In the genomic region with DNA sequence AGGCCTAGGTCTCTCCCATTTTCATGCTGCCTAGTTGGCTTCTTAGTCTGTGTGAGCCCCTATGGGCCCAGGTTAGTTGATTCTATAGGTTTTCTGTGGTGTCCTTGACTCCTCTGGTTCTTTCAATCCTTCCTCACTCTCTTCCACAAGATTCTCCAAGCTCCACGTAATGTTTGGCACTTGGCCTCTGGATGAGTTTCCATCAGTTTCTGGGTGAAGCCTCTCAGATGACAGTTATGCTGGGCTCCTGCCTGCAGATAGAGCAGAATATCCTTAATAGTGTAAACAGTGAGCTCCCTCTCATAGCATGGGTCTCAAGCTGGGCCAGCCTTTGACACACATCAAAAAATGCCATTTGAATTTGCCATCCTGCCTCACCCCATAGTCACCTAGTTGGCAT, we compare ENCODE assay signal across 23 mouse cellular contexts. TPM values are rescaled to one million over a fixed set of nuclear protein-coding genes. Genes with fewer than 3 reads are reported as not detected.
DNase-seq lines count a peak whose midpoint lies in the region; ATAC-seq and TF ChIP-seq lines count a peak whose summit lies in the region.
"Had no signal": no experiment of that assay in that cellular context is flagged by ENCODE, and none has a peak within 500 bp of the region (broad histone marks: within the 10 kb centered on the region; RNA-seq: fewer than 3 reads in every experiment).

No protein-coding gene starts in this region.

- TF ChIP-seq EP300 in lung, postnatal 0 days (IDR thresholded peaks at IDR 0.05): no peak

- no peak for TF ChIP-seq CTCF in lung, postnatal 0 days (IDR thresholded peaks at IDR 0.05)
- no peak for TF ChIP-seq CTCF in gastrocnemius, adult 2 months (IDR thresholded peaks at IDR 0.05)

- no peak overlapping the region for H3K4me2 ChIP-seq in heart, embryonic 12.5 days
- no peak overlapping the region for H3K4me2 ChIP-seq in lung, postnatal 0 days (replicated peaks; ENCODE audit: low read depth, low read length)
- H3K4me2 ChIP-seq: embryonic facial prominence, embryonic 13.5 days; forebrain, embryonic 13.5 days; hindbrain, embryonic 12.5 days had no signal

- H3K27me3 ChIP-seq in heart, embryonic 12.5 days (replicated peaks): no peaks in the 10 kb centered on the region
- no peaks in the 10 kb centered on the region for H3K27me3 ChIP-seq in lung, postnatal 0 days (replicated peaks; ENCODE audit: insufficient read depth, low read length)

- DNase-seq in heart, adult 18-20 months: peak; percentile 26 to 27
- peak; percentile 10 for DNase-seq in lung, postnatal 10 days
- DNase-seq in lung, postnatal 0 days (ENCODE audit: low spot score): no peak
- peak; percentile 63 for DNase-seq in gastrocnemius, adult 2 months
- DNase-seq in skeletal muscle tissue, adult 2 months (ENCODE audit: low read depth, low spot score): peak; percentile 7
- DNase-seq in kidney, postnatal 36 days: no peak
- DNase-seq: adrenal gland, adult 8-10 months; cerebellum, adult 18-20 months; cerebellum, adult 9-11 months; cerebellum, postnatal 36 days; forebrain, postnatal 0 days; kidney, adult 8-10 months had no signal

- intact Hi-C loops in gastrocnemius, adult 2 months (cut with DNase I): no loop called here

- no peak for ATAC-seq in heart, embryonic 12.5 days (ENCODE audit: insufficient number of reproducible peaks, low FRiP score)
- no peak for ATAC-seq in lung, postnatal 0 days
- ATAC-seq: forebrain, embryonic 13.5 days; forebrain, postnatal 0 days; hindbrain, embryonic 16.5 days; inflammation-experienced regulatory T-cells, adult 6 months; intestine, postnatal 0 days had no signal

- H3K9ac ChIP-seq in heart, embryonic 12.5 days: no peak overlapping the region
- H3K9ac ChIP-seq in lung, postnatal 0 days (replicated peaks; ENCODE audit: low read depth): no peak overlapping the region
- H3K9ac ChIP-seq: embryonic facial prominence, embryonic 13.5 days; forebrain, embryonic 13.5 days; forebrain, postnatal 0 days; hindbrain, embryonic 12.5 days had no signal

- no peak overlapping the region for H3K4me3 ChIP-seq in heart, embryonic 12.5 days
- no peak overlapping the region for H3K4me3 ChIP-seq in lung, postnatal 0 days (ENCODE audit: low read depth, low read length)
- H3K4me3 ChIP-seq in gastrocnemius, adult 2 months: no peak overlapping the region
- H3K4me3 ChIP-seq: embryonic facial prominence, embryonic 13.5 days; forebrain, embryonic 13.5 days; hindbrain, embryonic 12.5 days had no signal

- no peaks in the 10 kb centered on the region for H3K36me3 ChIP-seq in heart, embryonic 12.5 days
- no peaks in the 10 kb centered on the region for H3K36me3 ChIP-seq in lung, postnatal 0 days (ENCODE audit: insufficient read depth, low read length)
- H3K36me3 ChIP-seq: embryonic facial prominence, embryonic 13.5 days; hindbrain, embryonic 12.5 days had no signal

- no peaks in the 10 kb centered on the region for H3K9me3 ChIP-seq in heart, embryonic 12.5 days (replicated peaks)
- no peaks in the 10 kb centered on the region for H3K9me3 ChIP-seq in lung, postnatal 0 days (ENCODE audit: low read length)
- H3K9me3 ChIP-seq: embryonic facial prominence, embryonic 13.5 days; forebrain, embryonic 13.5 days; hindbrain, embryonic 12.5 days had no signal

- H3K4me1 ChIP-seq in heart, embryonic 12.5 days (replicated peaks): no peaks in the 10 kb centered on the region
- no peaks in the 10 kb centered on the region for H3K4me1 ChIP-seq in lung, postnatal 0 days (ENCODE audit: insufficient read depth, low read depth, low read length)
- H3K4me1 ChIP-seq: embryonic facial prominence, embryonic 13.5 days; forebrain, embryonic 13.5 days; hindbrain, embryonic 12.5 days had no signal

- WGBS in heart, embryonic 12.5 days: 75% methylated on average over 1 of the region's 1 CpGs
- WGBS in lung, postnatal 0 days: 72% methylated on average over 1 of the region's 1 CpGs

- no peak overlapping the region for H3K27ac ChIP-seq in heart, embryonic 12.5 days (ENCODE audit: poor library complexity, severe bottlenecking)
- no peak overlapping the region for H3K27ac ChIP-seq in lung, postnatal 0 days (ENCODE audit: low read length)
- no peak overlapping the region for H3K27ac ChIP-seq in gastrocnemius, adult 2 months
- H3K27ac ChIP-seq: embryonic facial prominence, embryonic 13.5 days; forebrain, embryonic 13.5 days; hindbrain, embryonic 12.5 days had no signal

RNA-seq across cellular contexts. Expression of a gene that starts 38.5 kb away (rescaled TPM):
- 1 to 10 TPM; 3.3 to 5.4 TPM for total RNA-seq in heart, adult 18-20 months (2021)
- 7.7 TPM in 2 replicates for polyA plus RNA-seq in heart, embryonic 12.5 days (2016; fragmentation: Nextera tagmentation; extraction: Ambion mirVana)
- polyA plus RNA-seq in lung, postnatal 0 days (2015; fragmentation: Nextera tagmentation; extraction: Ambion mirVana): 1.7 and 2.2 TPM in 2 replicates
- total RNA-seq in gastrocnemius, adult 2 months (2021): 10 to 100 TPM in 1 of 2 experiments, 1 to 10 TPM in 1; 4.9 to 10.0 TPM

RNA-seq across cellular contexts. Expression of a gene that starts 55.9 kb away (rescaled TPM):
- total RNA-seq in heart, adult 18-20 months (2021): not detected
- polyA plus RNA-seq in heart, embryonic 12.5 days (2016; fragmentation: Nextera tagmentation; extraction: Ambion mirVana): 0.21 and 0.46 TPM in 2 replicates
- polyA plus RNA-seq in lung, postnatal 0 days (2015; fragmentation: Nextera tagmentation; extraction: Ambion mirVana): not detected in 2 replicates
- total RNA-seq in gastrocnemius, adult 2 months (2021): not detected
- total RNA-seq: adrenal gland, adult 8-10 months; ES-E14; forebrain, postnatal 0 days; gastrocnemius, adult 8-10 months; granulocyte monocyte progenitor cell, adult 5-6 weeks; heart, postnatal 36 days had no signal
- polyA plus RNA-seq: forebrain, embryonic 13.5 days; forebrain, postnatal 0 days; inflammation-experienced regulatory T-cells, adult 6 months; intestine, postnatal 0 days had no signal

Comparison
In these comparisons a context has a peak if more than half of its experiments do, and no peak if none do; other contexts are left out.
1. DNase-seq: peak in heart, adult 18-20 months (2 of 2), lung, postnatal 10 days (single experiment), gastrocnemius, adult 2 months (single experiment) and skeletal muscle tissue, adult 2 months (single experiment); none in lung, postnatal 0 days (single experiment) and kidney, postnatal 36 days (0 of 2).